Mouse (Mus musculus) layer of hippocampus, postnatal 14 days (tissue): ENCODE measurements at regions not wholly inside any gene's neighbourhood (a gene's known extent, or its start where the extent isn't known, plus 50 kb on each side); places are given as distances from the start of the nearest gene placed in this dataset.
A peak's percentile ranks its signal among the peaks of the same experiment; 100 is the strongest.

Source experiments
- DNase-seq, 2 experiments: peaks; one replicate each; pipeline ENCODE4 v3.0.0; 2021 to 2022; ENCODE audit warnings: low spot score in 2 of 2, mixed read lengths in 1 of 2

GRCm38 (mm10) chr8:11094516-11094915 is 86.3 kb upstream of the Irs2 start:
- no peak for DNase-seq

- DNase-seq = no peak
These were observed 84.1 kb upstream of the Irs2 start for GRCm38 (mm10) chr8:11092348-11092747.

- DNase-seq = no peak
These were observed 83.6 kb upstream of the Irs2 start for GRCm38 (mm10) chr8:11091675-11092345.

GRCm38 (mm10) chr8:11088946-11089665 is 80.8 kb upstream of the Irs2 start:
- peak in 1 of 2 experiments; percentile 34 for DNase-seq

GRCm38 (mm10) chr8:11085244-11085643 is 77.0 kb upstream of the Irs2 start:
- peak in 1 of 2 experiments; percentile 36 for DNase-seq

GRCm38 (mm10) chr8:11084051-11084533 is 75.8 kb upstream of the Irs2 start:
- peak in 1 of 2 experiments; percentile 22 for DNase-seq

- DNase-seq = no peak
These were observed 72.6 kb upstream of the Irs2 start for GRCm38 (mm10) chr8:11080813-11081212.

GRCm38 (mm10) chr8:11079805-11080204 is 71.5 kb upstream of the Irs2 start:
- DNase-seq = no peak

- DNase-seq = no peak
These were observed 68.9 kb upstream of the Irs2 start for GRCm38 (mm10) chr8:11077138-11077537.

GRCm38 (mm10) chr8:11071162-11071561 is 62.9 kb upstream of the Irs2 start:
- no peak for DNase-seq

GRCm38 (mm10) chr8:11067450-11067849 is 59.2 kb upstream of the Irs2 start:
- DNase-seq = no peak

- DNase-seq = no peak
These were observed 57.7 kb upstream of the Irs2 start for GRCm38 (mm10) chr8:11065990-11066389.

- DNase-seq = no peak
These were observed 57.0 kb upstream of the Irs2 start for GRCm38 (mm10) chr8:11065303-11065702.

- DNase-seq = no peak
These were observed 54.8 kb upstream of the Irs2 start for GRCm38 (mm10) chr8:11063058-11063457.

- DNase-seq = no peak
These were observed 54.2 kb upstream of the Irs2 start for GRCm38 (mm10) chr8:11062348-11062946.

GRCm38 (mm10) chr8:11061711-11062110 is 53.5 kb upstream of the Irs2 start:
- peak in 1 of 2 experiments; percentile 36 for DNase-seq

- DNase-seq = no peak
These were observed 52.3 kb upstream of the Irs2 start for GRCm38 (mm10) chr8:11060604-11061003.

GRCm38 (mm10) chr8:11058392-11058791 is 50.1 kb upstream of the Irs2 start:
- no peak for DNase-seq
